Mouse (Mus musculus) heart, adult 11 months (tissue): ENCODE measurements around the gene Rims1.

Source experiments
- DNase-seq: peaks from one replicate; pipeline ENCODE4 v3.0.0; 2022

The Rims1 gene

GRCm38 (mm10) chr1:22805726-22806625, at the start of gene Rims1:
Gene Rims1, minus strand, starts transcription at chr1:22805994.
- DNase-seq: peak; percentile 91

- no peak for DNase-seq
Measured at GRCm38 (mm10) chr1:22806626-22807096, 867 bp upstream of the Rims1 start.

DNA sequence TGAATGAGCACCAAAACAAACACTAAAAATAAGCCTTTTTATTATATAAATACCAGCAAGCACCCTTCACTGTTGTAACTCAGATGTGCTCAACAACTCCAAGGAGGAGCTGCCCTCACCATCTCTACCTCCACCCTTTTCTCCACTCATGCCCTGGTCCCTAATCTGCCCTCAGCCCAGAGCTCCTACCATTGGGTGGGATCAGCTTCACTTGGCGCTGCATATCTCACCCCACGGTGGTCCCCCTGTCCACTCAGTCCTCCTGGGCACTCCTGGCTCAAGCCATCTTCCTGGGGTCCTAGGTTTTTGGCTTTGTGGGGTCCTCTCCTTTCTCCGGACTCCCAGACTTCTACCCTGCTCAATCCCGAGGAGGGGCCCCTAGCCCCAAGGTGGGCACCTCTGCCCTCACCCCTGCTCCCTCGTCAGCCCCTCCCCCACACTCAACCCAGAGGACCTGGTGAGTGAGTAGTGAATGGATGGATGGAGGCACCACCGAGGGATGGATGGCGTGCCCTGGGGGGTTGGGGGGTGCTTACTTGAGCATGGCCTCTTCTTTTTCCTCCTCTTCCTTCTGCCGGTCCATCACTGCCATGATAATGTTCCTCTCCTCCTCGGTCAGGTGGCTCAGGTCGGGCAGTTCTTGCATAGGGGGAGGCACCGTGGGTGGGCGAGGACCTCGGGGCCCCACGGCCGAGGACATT, 619 bp downstream of the Rims1 start:
- peak; percentile 87 for DNase-seq

DNA sequence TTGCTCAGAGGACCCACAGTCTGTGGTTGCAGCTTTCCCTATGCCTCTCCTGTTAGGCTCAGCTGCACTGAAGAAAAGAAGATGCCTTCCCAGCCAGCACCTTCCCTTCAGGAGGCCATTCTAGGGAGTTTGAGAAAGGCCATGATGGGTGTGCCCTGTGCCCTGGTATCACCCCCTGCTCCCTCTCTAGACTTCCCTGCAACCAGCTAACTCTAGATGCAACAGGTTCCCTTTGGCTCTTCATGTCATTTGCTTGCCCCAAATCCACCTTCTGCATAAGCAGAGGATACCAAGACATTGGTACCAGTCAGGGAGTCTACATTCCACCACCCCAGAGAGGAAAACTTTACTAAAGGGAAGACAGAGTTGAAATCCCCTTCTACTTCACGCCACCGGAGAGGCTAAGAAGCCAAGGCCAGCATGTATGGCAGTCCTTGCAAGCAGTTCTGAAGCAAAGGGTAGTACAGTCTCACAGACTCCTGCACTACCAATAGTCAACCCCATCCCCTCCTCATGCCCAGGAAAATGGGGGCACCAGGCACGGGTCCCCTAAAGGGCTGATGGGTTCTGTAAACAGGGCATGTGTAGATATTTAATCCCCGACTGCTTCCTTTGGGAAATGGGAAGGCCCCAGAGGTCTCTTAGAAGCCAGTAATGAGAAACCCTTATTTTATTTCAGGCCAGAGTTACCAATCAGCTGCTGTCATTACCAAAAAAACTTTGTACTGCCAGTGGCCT, 1.5 kb downstream of the Rims1 start:
- DNase-seq: no peak

GRCm38 (mm10) chr1:22803471-22803870, 2.3 kb downstream of the Rims1 start:
- DNase-seq: no peak

DNA sequence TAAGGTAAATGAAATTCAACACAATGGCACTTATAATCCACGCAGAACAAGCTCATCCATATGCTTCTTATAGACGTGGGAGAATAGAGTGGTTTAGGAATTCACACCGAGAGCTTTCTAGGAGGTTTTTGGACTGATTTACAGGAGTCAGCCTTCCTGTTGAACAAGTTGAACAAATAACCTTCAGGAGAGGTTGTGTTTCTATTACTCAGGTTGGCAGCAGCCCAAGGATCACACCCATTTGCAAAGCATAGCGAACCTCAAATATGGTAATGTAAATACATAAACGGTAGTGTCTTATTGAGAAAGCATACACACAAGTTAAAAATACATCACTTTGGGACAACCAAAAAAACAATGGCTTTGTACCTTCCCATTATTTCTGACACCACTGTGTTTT, 5.5 kb downstream of the Rims1 start:
- no peak for DNase-seq

- DNase-seq: no peak
Measured at GRCm38 (mm10) chr1:22797091-22797490, 8.7 kb downstream of the Rims1 start.

DNA sequence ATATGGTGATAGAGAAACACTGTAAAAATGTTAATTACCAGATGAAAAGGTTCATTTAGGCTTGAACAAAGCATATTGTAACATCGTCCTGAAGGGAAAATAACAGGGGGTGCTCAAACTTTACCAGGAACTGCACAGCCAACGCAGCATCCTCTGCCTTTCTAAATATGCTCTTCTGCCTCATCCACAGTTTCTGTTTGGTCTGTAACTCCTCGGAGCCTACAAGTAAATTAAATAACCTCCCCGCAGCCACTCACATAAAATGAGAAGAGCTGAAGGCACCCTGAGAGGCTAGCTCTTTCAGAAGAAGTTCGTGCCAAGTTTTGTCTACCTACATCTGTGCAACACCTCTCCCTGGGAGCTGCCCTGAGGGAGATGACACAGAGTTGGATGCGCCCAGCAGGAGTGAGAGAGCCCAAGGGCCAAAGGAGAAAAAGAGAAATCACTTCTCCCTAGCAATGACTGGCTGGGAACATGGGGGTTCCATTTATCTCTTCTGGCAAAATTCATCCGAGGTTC, 16.3 kb downstream of the Rims1 start:
- no peak for DNase-seq

DNA sequence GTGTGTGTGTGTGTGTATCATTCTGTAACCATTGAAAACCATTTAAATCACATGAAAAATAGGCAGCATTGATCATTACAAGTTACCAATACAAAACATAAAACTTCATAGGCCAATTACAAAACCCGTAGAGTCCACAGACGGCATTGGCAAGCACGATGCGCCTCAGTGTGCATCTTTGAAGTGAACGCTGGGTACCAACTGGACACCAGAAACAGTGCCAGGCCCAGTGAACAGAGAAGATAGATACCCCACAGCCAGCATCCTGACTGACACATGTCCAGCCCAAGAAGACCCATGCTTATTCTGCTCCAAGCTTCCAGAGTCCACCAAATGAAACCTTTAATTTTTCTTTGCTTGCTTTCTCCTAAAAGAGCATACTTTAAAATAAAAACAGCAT, 18.2 kb downstream of the Rims1 start:
- no peak for DNase-seq

DNA sequence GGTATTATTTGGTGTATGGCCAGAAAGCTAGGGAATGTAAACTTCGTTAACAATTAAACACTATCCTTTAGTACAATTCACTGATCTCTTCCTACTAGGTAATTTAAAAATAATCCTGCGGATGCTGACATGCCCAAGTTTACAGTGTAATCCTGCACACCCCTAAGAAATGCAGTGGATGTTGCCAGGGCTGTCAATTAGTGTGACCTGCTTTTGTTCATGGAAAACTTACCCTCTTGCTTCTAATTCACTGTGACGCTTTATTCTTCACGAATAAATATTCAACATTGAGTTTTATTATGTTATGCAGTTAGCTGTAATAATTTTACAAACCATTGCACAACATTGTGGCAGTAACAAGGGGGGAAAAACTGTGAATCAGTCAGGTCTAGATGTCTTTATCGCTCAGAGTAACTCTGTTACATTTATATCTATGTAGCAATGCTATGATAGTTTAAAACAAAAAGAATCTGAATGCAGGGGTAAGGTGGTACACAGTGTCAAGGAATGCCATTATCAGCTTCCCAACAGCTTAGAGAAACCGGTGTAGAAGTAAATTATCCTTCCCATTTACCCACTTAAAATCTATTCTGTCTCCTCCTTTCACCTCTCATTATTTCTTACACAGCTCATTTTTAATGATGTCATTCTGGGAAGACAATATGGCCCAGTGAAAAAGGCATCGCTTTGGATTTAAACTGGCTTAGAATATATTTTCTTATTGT, 35.1 kb downstream of the Rims1 start:
- DNase-seq: no peak

GRCm38 (mm10) chr1:22763376-22763775, 42.4 kb downstream of the Rims1 start:
- DNase-seq: no peak

GRCm38 (mm10) chr1:22762780-22763179, 43.0 kb downstream of the Rims1 start:
- no peak for DNase-seq

DNA sequence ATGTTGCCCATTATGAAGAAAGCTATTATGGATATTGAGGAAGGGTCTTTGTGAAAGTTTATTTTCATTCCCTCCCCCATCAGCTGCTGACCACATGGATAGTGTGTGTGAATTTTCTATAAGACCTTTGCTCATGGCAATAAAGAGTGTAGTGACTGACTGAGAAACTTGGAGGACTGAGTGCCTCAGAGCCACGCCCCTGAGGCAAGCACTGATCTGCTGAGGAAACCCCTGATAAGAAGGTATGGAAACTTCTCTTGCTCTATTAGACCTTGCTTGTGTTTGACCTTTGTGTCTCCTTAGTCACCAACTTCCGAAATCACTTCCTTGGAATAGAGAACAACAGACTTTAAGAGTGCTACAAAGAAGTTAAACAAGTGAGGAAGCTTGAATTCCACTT, 55.3 kb downstream of the Rims1 start:
- no peak for DNase-seq

- no peak for DNase-seq
Measured at GRCm38 (mm10) chr1:22744655-22745054, 61.1 kb downstream of the Rims1 start.

GRCm38 (mm10) chr1:22737491-22737890, 68.3 kb downstream of the Rims1 start:
- DNase-seq: no peak

- DNase-seq: no peak
Measured at GRCm38 (mm10) chr1:22734429-22734828, 71.4 kb downstream of the Rims1 start.

DNA sequence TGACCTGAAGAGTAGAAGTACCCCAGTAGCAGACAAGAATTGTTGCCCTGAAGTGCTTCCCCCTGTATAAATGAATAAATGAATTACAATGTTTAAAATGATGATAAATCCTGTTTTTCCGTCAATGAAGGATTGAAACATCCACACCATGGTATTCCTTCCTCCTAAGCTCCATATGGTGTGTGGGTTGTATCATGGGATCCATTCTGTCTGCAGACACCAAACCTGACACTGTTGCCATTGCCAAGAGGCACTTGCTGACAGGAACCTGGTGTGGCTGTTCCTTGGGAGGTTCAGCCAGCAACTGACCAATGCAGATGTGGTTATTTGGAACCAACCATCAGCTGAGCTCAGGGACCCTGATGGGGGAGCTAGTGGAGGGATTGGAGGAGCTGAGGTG, 72.5 kb downstream of the Rims1 start:
- no peak for DNase-seq

GRCm38 (mm10) chr1:22728207-22728606, 77.6 kb downstream of the Rims1 start:
- no peak for DNase-seq

- no peak for DNase-seq
Measured at GRCm38 (mm10) chr1:22721706-22722105, 84.1 kb downstream of the Rims1 start.

DNA sequence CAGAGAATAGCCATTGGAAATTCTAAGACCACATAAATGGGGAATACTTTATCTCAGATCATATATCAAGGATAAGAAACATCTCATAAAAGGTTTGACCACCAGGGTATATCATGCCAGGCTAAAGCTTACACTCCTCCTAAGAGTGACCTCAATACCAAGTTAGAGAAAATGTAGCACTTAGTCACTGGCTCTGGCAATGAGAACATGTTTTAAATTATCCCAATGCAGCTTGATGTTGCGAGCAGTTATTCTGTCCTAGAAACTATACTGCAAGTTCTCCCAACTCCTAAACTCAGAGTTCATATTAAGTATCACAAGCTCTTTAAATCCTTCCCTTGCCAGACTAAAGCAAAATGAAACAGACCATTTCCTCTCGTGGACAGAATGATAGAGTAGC, 85.1 kb downstream of the Rims1 start:
- DNase-seq: no peak

- no peak for DNase-seq
Measured at GRCm38 (mm10) chr1:22709461-22709860, 96.3 kb downstream of the Rims1 start.

- peak; percentile 4 for DNase-seq
Measured at GRCm38 (mm10) chr1:22695046-22695445, 110.7 kb downstream of the Rims1 start.
